9 mouse cellular contexts compared by ENCODE assay signal in the genomic region with DNA sequence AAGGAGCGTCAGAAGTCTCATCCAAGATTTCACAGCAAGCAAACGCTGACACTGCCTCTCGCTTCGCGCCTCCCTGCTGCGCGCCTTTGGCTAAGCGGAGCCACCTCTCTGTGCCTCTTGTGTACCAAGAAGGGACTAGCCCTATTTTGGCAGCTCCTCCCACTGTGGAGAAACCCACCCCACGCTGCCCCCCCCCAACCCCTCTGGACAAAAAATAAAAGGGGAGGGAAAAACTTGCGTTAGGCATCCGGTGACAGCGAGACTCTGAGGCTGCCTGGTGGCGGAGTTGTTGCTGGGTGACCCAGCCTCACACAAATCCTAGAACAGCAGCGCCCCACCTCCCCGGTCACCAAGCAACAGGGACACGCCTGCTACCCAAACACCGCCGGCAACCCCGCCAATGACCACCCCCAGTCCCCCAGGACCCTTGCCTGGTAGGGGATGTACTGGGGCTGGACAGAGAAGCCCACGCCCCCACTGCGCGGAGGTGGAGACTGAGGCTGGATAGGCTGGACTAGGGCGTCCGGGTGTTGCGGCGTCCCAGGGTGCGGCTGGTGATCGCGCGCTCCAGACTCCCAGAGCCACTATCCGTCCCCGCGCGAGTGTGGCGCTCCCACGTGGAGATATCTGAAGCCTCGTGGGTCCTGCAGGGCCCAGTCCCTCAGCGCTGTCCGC. TPM values are rescaled to one million over a fixed set of nuclear protein-coding genes. Genes with fewer than 3 reads are reported as not detected.
DNase-seq lines count a peak whose midpoint lies in the region; ATAC-seq lines count a peak whose summit lies in the region.
"Had no signal": no experiment of that assay in that cellular context is flagged by ENCODE, and none has a peak within 500 bp of the region (broad histone marks: within the 10 kb centered on the region; RNA-seq: fewer than 3 reads in every experiment).

No protein-coding gene starts in this region.

- peak overlapping the region; percentile 98 for H3K4me2 ChIP-seq in embryonic facial prominence, embryonic 13.5 days

- peak; percentile 71 for ATAC-seq in embryonic facial prominence, embryonic 13.5 days (ENCODE audit: insufficient number of reproducible peaks, insufficient read depth, low FRiP score, low TSS enrichment, low read depth)

- peak; percentile 43 for DNase-seq in adrenal gland, adult 8-10 months
- no peak for DNase-seq in adrenal gland, postnatal 25 days
- peak; percentile 96 for DNase-seq in R1 (ENCODE audit: low read depth, low spot score)
- DNase-seq in heart, embryonic 10.5 days (ENCODE audit: low spot score), result peak; percentile 90
- DNase-seq in kidney, postnatal 10 days, result peak; percentile 77
- peak; percentile 77 for DNase-seq in lung, postnatal 36 days
- peak; percentile 75 to 79 for DNase-seq in right cerebral cortex, postnatal 10 days (ENCODE audit: low spot score in 2 of 2)

- peak overlapping the region; percentile 63 for H3K4me3 ChIP-seq in embryonic facial prominence, embryonic 13.5 days
- H3K4me3 ChIP-seq in heart, embryonic 10.5 days, result peak overlapping the region; percentile 75

- H3K27me3 ChIP-seq in embryonic facial prominence, embryonic 13.5 days, result no peaks in the 10 kb centered on the region
- H3K27me3 ChIP-seq in heart, embryonic 10.5 days (ENCODE audit: insufficient read depth, poor library complexity, severe bottlenecking), result peaks cover 17% of the 10 kb centered on the region; the same call in 1 of the 2 replicates

- H3K36me3 ChIP-seq in embryonic facial prominence, embryonic 13.5 days, result no peaks in the 10 kb centered on the region
- H3K36me3 ChIP-seq in heart, embryonic 10.5 days, result no peaks in the 10 kb centered on the region

- H3K9ac ChIP-seq in embryonic facial prominence, embryonic 13.5 days, result peak overlapping the region; percentile 61

- under 1% methylated on average over 39 of the region's 39 CpGs for WGBS in embryonic facial prominence, embryonic 13.5 days
- WGBS in heart, embryonic 10.5 days, result under 1% methylated on average over 39 of the region's 39 CpGs

- no peaks in the 10 kb centered on the region for H3K9me3 ChIP-seq in embryonic facial prominence, embryonic 13.5 days
- H3K9me3 ChIP-seq in heart, embryonic 10.5 days, result no peaks in the 10 kb centered on the region

- peak overlapping the region; percentile 64 for H3K27ac ChIP-seq in embryonic facial prominence, embryonic 13.5 days
- peak overlapping the region; percentile 49 for H3K27ac ChIP-seq in heart, embryonic 10.5 days

- H3K4me1 ChIP-seq in embryonic facial prominence, embryonic 13.5 days, result peaks cover 29% of the 10 kb centered on the region
- H3K4me1 ChIP-seq in heart, embryonic 10.5 days, result peaks cover 40% of the 10 kb centered on the region

RNA-seq across cellular contexts. Expression of a gene that starts 6.9 kb away (rescaled TPM):
- total RNA-seq in adrenal gland, adult 8-10 months (2022), result 1 to 10 TPM; 4.4 to 9.9 (median 7.0) TPM
- total RNA-seq in adrenal gland, postnatal 25 days (2021), result 2.7 and 3.8 TPM in 2 replicates
- polyA plus RNA-seq in embryonic facial prominence, embryonic 13.5 days (2015; fragmentation: Nextera tagmentation; extraction: Ambion mirVana), result 9.7 and 10.0 TPM in 2 replicates
- polyA plus RNA-seq in heart, embryonic 10.5 days (2016; fragmentation: Nextera tagmentation; extraction: Ambion mirVana), result 4.6 and 9.0 TPM in 2 replicates

RNA-seq across cellular contexts. Expression of a gene that starts 47.8 kb away (rescaled TPM):
- 1 to 10 TPM in 3 of 4 experiments, under 1 TPM in 1; 0.74 to 4.3 (median 2.8) TPM for total RNA-seq in adrenal gland, adult 8-10 months (2022)
- total RNA-seq in adrenal gland, postnatal 25 days (2021), result 3.3 and 6.7 TPM in 2 replicates
- polyA plus RNA-seq in embryonic facial prominence, embryonic 13.5 days (2015; fragmentation: Nextera tagmentation; extraction: Ambion mirVana), result not detected in 2 replicates
- polyA plus RNA-seq in heart, embryonic 10.5 days (2016; fragmentation: Nextera tagmentation; extraction: Ambion mirVana), result not detected in 2 replicates
- total RNA-seq: left cerebral cortex, postnatal 14 days had no signal

RNA-seq across cellular contexts. Expression of a gene that starts 54.1 kb away (rescaled TPM):
- 10 to 100 TPM in 1 of 4 experiments, 1 to 10 TPM in 3; 6.4 to 14.0 (median 8.7) TPM for total RNA-seq in adrenal gland, adult 8-10 months (2022)
- 9.9 and 10.4 TPM in 2 replicates for total RNA-seq in adrenal gland, postnatal 25 days (2021)
- not detected in 2 replicates for polyA plus RNA-seq in embryonic facial prominence, embryonic 13.5 days (2015; fragmentation: Nextera tagmentation; extraction: Ambion mirVana)
- polyA plus RNA-seq in heart, embryonic 10.5 days (2016; fragmentation: Nextera tagmentation; extraction: Ambion mirVana), result not detected in 2 replicates
- total RNA-seq: left cerebral cortex, postnatal 14 days had no signal
